Mouse (Mus musculus) stomach, embryonic 16.5 days (tissue): ENCODE data around the gene Cdc42ep2. TPM values are rescaled to one million over a fixed set of nuclear protein-coding genes. Genes with fewer than 3 reads are reported as not detected.

Experiments used
- ATAC-seq: fragments of 200-750 bp; cut with Nextera tagmentation; 2 replicates; pipeline ENCODE4 v1.8.0; 2017; ENCODE audit warnings: moderate number of reproducible peaks, moderate TSS enrichment; ENCODE audit not compliant: insufficient read depth, low FRiP score
- H3K27ac ChIP-seq: fragments of 300-500 bp; sonication (generic); 2 replicates; pipeline ENCODE4 v1.5.1; 2014; ENCODE audit warnings: low read length
- H3K27me3 ChIP-seq: fragments of 300-500 bp; sonication (generic); 2 replicates; pipeline ENCODE4 v1.6.1; 2014; ENCODE audit warnings: low read length, control low read depth, mixed read lengths; ENCODE audit not compliant: control insufficient read depth, insufficient read depth
- H3K36me3 ChIP-seq: fragments of 300-500 bp; sonication (generic); 2 replicates; pipeline ENCODE4 v1.6.1; 2014; ENCODE audit warnings: low read length; ENCODE audit not compliant: control insufficient read depth, insufficient read depth
- H3K4me1 ChIP-seq: fragments of 300-500 bp; sonication (generic); 2 replicates; pipeline ENCODE4 v1.6.1; 2014; ENCODE audit warnings: low read length, control low read depth, mixed read lengths; ENCODE audit not compliant: control insufficient read depth, insufficient read depth
- H3K4me2 ChIP-seq: fragments of 300-500 bp; sonication (generic); 2 replicates; pipeline ENCODE4 v1.6.1; 2014; ENCODE audit warnings: low read depth, low read length, mixed read lengths
- H3K4me3 ChIP-seq: fragments of 300-500 bp; sonication (generic); replicated peaks from 2 replicates; pipeline ENCODE4 v1.5.1; 2014; ENCODE audit warnings: mild to moderate bottlenecking, low read length
- H3K9ac ChIP-seq: fragments of 300-500 bp; sonication (generic); 2 replicates; pipeline ENCODE4 v1.6.1; 2014; ENCODE audit warnings: low read length
- H3K9me3 ChIP-seq: fragments of 300-500 bp; sonication (generic); replicated peaks from 2 replicates; pipeline ENCODE4 v1.6.1; 2016; ENCODE audit warnings: low read length, control low read depth; ENCODE audit not compliant: control insufficient read depth
- WGBS: fragments of 180-500 bp; shearing (Covaris S2); extraction: QIAGEN DNeasy Blood & Tissue Kit; methylation state at CpG from one replicate; pipeline ENCODE4 v1.1.7; 2014; 5-methylcytosine and 5-hydroxymethylcytosine counted together
- polyA plus RNA-seq: library from polyadenylated mRNA; unstranded; fragments of >200 nt; fragmentation: Nextera tagmentation; extraction: Ambion mirVana; gene quantifications from 2 replicates; pipeline ENCODE4 v1.2.1, GENCODE M21; 2015

Cdc42ep2 gene
- polyA plus RNA-seq, 1 experiment from 2014 or later, result 13.9 TPM

- 81% methylated on average over 6 of the region's 6 CpGs for WGBS
- no peaks in the 10 kb centered on the region for H3K27me3 ChIP-seq
- H3K36me3 ChIP-seq, result peaks cover 6% of the 10 kb centered on the region; the same call in 1 of the 2 replicates
- H3K4me1 ChIP-seq, result peaks cover 13% of the 10 kb centered on the region
- H3K4me2 ChIP-seq, result no peak overlapping the region
- H3K27ac ChIP-seq, result no peak overlapping the region
- ATAC-seq, result no peak
- no peak overlapping the region for H3K9ac ChIP-seq
- no peaks in the 10 kb centered on the region for H3K9me3 ChIP-seq
- no peak overlapping the region for H3K4me3 ChIP-seq
Measured at GRCm38 (mm10) chr19:5868096-5868495, 56.5 kb downstream of the Cdc42ep2 start.

Other genes with a start within 250 kb of the Cdc42ep2 start
- gene Map3k11, start 236.1 kb downstream of the Cdc42ep2 start, polyA plus RNA-seq, result 20.0 and 20.2 TPM in 2 replicates
- gene Pcnx3, start 235.9 kb downstream of the Cdc42ep2 start, polyA plus RNA-seq, result 17.2 and 17.4 TPM in 2 replicates
- gene Kcnk7, start 220.4 kb downstream of the Cdc42ep2 start, polyA plus RNA-seq, result 2.0 and 2.2 TPM in 2 replicates
- gene Ehbp1l1, start 198.5 kb downstream of the Cdc42ep2 start, polyA plus RNA-seq, result 51.2 and 63.2 TPM in 2 replicates
- gene Fam89b, start 195.2 kb downstream of the Cdc42ep2 start, polyA plus RNA-seq, result 64.6 and 66.5 TPM in 2 replicates
- gene Ltbp3, start 183.9 kb downstream of the Cdc42ep2 start, polyA plus RNA-seq, result 22.8 and 24.6 TPM in 2 replicates
- gene Scyl1, start 153.4 kb downstream of the Cdc42ep2 start, polyA plus RNA-seq, result 66.3 and 67.8 TPM in 2 replicates
- 27.4 and 29.5 TPM in 2 replicates for gene Frmd8, start 49.5 kb downstream of the Cdc42ep2 start, polyA plus RNA-seq
- 5.1 and 5.5 TPM in 2 replicates for gene Slc25a45, start 47.0 kb downstream of the Cdc42ep2 start, polyA plus RNA-seq
- gene Tigd3, start 30.7 kb downstream of the Cdc42ep2 start, polyA plus RNA-seq, result 1.7 and 1.8 TPM in 2 replicates
- gene Dpf2, start 11.8 kb downstream of the Cdc42ep2 start, polyA plus RNA-seq, result 117 and 127 TPM in 2 replicates
- gene Pola2, start 39.4 kb upstream of the Cdc42ep2 start, polyA plus RNA-seq, result 49.6 and 50.4 TPM in 2 replicates
- not detected in 2 replicates for gene Slc22a20, start 61.3 kb upstream of the Cdc42ep2 start, polyA plus RNA-seq
- 22.0 and 22.7 TPM in 2 replicates for gene Capn1, start 91.1 kb upstream of the Cdc42ep2 start, polyA plus RNA-seq
- 27.5 and 29.2 TPM in 2 replicates for gene Syvn1, start 121.8 kb upstream of the Cdc42ep2 start, polyA plus RNA-seq
- 63.2 and 65.9 TPM in 2 replicates for gene Mrpl49, start 133.0 kb upstream of the Cdc42ep2 start, polyA plus RNA-seq
- 635 and 729 TPM in 2 replicates for gene Fau, start 133.0 kb upstream of the Cdc42ep2 start, polyA plus RNA-seq
- gene Znhit2, start 136.4 kb upstream of the Cdc42ep2 start, polyA plus RNA-seq, result 25.0 and 26.0 TPM in 2 replicates
- gene Tm7sf2, start 143.6 kb upstream of the Cdc42ep2 start, polyA plus RNA-seq, result 25.5 and 29.1 TPM in 2 replicates
- 61.8 and 69.0 TPM in 2 replicates for gene Vps51, start 152.4 kb upstream of the Cdc42ep2 start, polyA plus RNA-seq
- not detected in 2 replicates for gene Tmem262, start 155.2 kb upstream of the Cdc42ep2 start, polyA plus RNA-seq
- gene Gm28374, start 157.4 kb upstream of the Cdc42ep2 start, polyA plus RNA-seq, result 0.71 and 1.3 TPM in 2 replicates
- gene Zfpl1, start 160.1 kb upstream of the Cdc42ep2 start, polyA plus RNA-seq, result 62.7 and 70.3 TPM in 2 replicates
- gene Cdca5, start 160.2 kb upstream of the Cdc42ep2 start, polyA plus RNA-seq, result 29.9 and 31.0 TPM in 2 replicates
- 0.19 TPM in 1 of 2 replicates, not detected in the other for gene AC131692.1, start 169.6 kb upstream of the Cdc42ep2 start, polyA plus RNA-seq
- 1.2 and 2.9 TPM in 2 replicates for gene Naaladl1, start 181.0 kb upstream of the Cdc42ep2 start, polyA plus RNA-seq
- 23.8 and 25.2 TPM in 2 replicates for gene Sac3d1, start 193.8 kb upstream of the Cdc42ep2 start, polyA plus RNA-seq
- gene Snx15, start 203.5 kb upstream of the Cdc42ep2 start, polyA plus RNA-seq, result 30.9 and 31.9 TPM in 2 replicates
- gene Batf2, start 216.2 kb upstream of the Cdc42ep2 start, polyA plus RNA-seq, result 0.25 and 0.44 TPM in 2 replicates
- 96.8 and 106 TPM in 2 replicates for gene Arl2, start 216.7 kb upstream of the Cdc42ep2 start, polyA plus RNA-seq